Mouse (Mus musculus) forebrain, embryonic 16.5 days (tissue): ENCODE results near the gene Stx7. TPM values are rescaled to one million over a fixed set of nuclear protein-coding genes. Genes with fewer than 3 reads are reported as not detected.

ENCODE experiments used
- ATAC-seq: fragments of 200-750 bp; cut with Nextera tagmentation; 2 replicates; pipeline ENCODE4 v1.8.0; 2017; ENCODE audit warnings: mild to moderate bottlenecking, moderate library complexity
- H3K27ac ChIP-seq: fragments of 300-500 bp; sonication (generic); 2 replicates; pipeline ENCODE4 v1.5.1; 2014; ENCODE audit warnings: low read length, control low read depth
- H3K27me3 ChIP-seq: fragments of 300-500 bp; sonication (generic); replicated peaks from 2 replicates; pipeline ENCODE4 v1.6.1; 2014; ENCODE audit warnings: low read length; ENCODE audit not compliant: control insufficient read depth, insufficient read depth
- H3K36me3 ChIP-seq: fragments of 300-500 bp; sonication (generic); 2 replicates; pipeline ENCODE4 v1.6.1; 2014; ENCODE audit not compliant: control insufficient read depth, insufficient read depth
- H3K4me1 ChIP-seq: fragments of 300-500 bp; sonication (generic); replicated peaks from 2 replicates; pipeline ENCODE4 v1.6.1; 2014; ENCODE audit warnings: low read length; ENCODE audit not compliant: control insufficient read depth, insufficient read depth
- H3K4me2 ChIP-seq: fragments of 300-500 bp; sonication (generic); 2 replicates; pipeline ENCODE4 v1.6.1; 2014; ENCODE audit warnings: mild to moderate bottlenecking, low read length, control low read depth
- H3K4me3 ChIP-seq: fragments of 300-500 bp; sonication (generic); replicated peaks from 2 replicates; pipeline ENCODE4 v1.5.1; 2014; ENCODE audit warnings: mild to moderate bottlenecking, low read length, control low read depth
- H3K9ac ChIP-seq: fragments of 300-500 bp; sonication (generic); replicated peaks from 2 replicates; pipeline ENCODE4 v1.6.1; 2014; ENCODE audit warnings: low read depth, low read length, control low read depth
- H3K9me3 ChIP-seq: fragments of 300-500 bp; sonication (generic); 2 replicates; pipeline ENCODE4 v1.6.1; 2016; ENCODE audit warnings: low read length; ENCODE audit not compliant: control insufficient read depth
- WGBS: fragments of 180-500 bp; shearing (Covaris S2); extraction: QIAGEN DNeasy Blood & Tissue Kit; methylation state at CpG from one replicate; pipeline ENCODE4 v1.1.7; 2014; 5-methylcytosine and 5-hydroxymethylcytosine counted together
- polyA plus RNA-seq: library from polyadenylated mRNA; unstranded; fragments of >200 nt; fragmentation: Nextera tagmentation; extraction: Ambion mirVana; gene quantifications from 2 replicates; pipeline ENCODE4 v1.2.1, GENCODE M21; 2015

Gene Stx7
- polyA plus RNA-seq, 1 experiment from 2014 or later, result 301 TPM

- Histone ChIP-seq H3K27me3 (no peaks in the 10 kb centered on the region), H3K36me3 (no peaks in the 10 kb centered on the region), H3K27ac (no peak overlapping the region), H3K4me1 (peaks cover 11% of the 10 kb centered on the region), H3K4me3 (no peak overlapping the region), H3K9ac (no peak overlapping the region), H3K4me2 (no peak overlapping the region), H3K9me3 (no peaks in the 10 kb centered on the region)
- 36% methylated on average over 4 of the region's 4 CpGs for WGBS
- ATAC-seq, result no peak
Observed at GRCm38 (mm10) chr10:24232281-24232680, 83.2 kb downstream of the Stx7 start.

GRCm38 (mm10) chr10:24235426-24236283, 86.6 kb downstream of the Stx7 start:
- Histone ChIP-seq H3K27ac (no peak overlapping the region), H3K36me3 (no peaks in the 10 kb centered on the region), H3K9me3 (peaks cover 4% of the 10 kb centered on the region; the same call in 1 of the 2 replicates), H3K4me1 (peaks cover 7% of the 10 kb centered on the region), H3K9ac (no peak overlapping the region), H3K4me2 (peak overlapping the region; percentile 36), H3K27me3 (no peaks in the 10 kb centered on the region), H3K4me3 (no peak overlapping the region)
- ATAC-seq, result peak; percentile 91
- 18% methylated on average over 23 of the region's 23 CpGs for WGBS

Other genes with a start within 250 kb of the Stx7 start
- gene Taar1, start 228.9 kb upstream of the Stx7 start, polyA plus RNA-seq, result not detected in 2 replicates
- not detected in 2 replicates for gene Taar2, start 210.7 kb upstream of the Stx7 start, polyA plus RNA-seq
- gene Taar3, start 199.7 kb upstream of the Stx7 start, polyA plus RNA-seq, result not detected in 2 replicates
- not detected in 2 replicates for gene Taar4, start 188.8 kb upstream of the Stx7 start, polyA plus RNA-seq
- not detected in 2 replicates for gene Taar5, start 178.6 kb upstream of the Stx7 start, polyA plus RNA-seq
- not detected in 2 replicates for gene Taar6, start 163.7 kb upstream of the Stx7 start, polyA plus RNA-seq
- not detected in 2 replicates for gene Taar7a, start 155.8 kb upstream of the Stx7 start, polyA plus RNA-seq
- gene Taar7b, start 149.4 kb upstream of the Stx7 start, polyA plus RNA-seq, result not detected in 2 replicates
- gene Taar7d, start 122.1 kb upstream of the Stx7 start, polyA plus RNA-seq, result not detected in 2 replicates
- not detected in 2 replicates for gene Taar7e, start 111.7 kb upstream of the Stx7 start, polyA plus RNA-seq
- gene Taar7f, start 99.8 kb upstream of the Stx7 start, polyA plus RNA-seq, result not detected in 2 replicates
- gene Taar8a, start 72.8 kb upstream of the Stx7 start, polyA plus RNA-seq, result not detected in 2 replicates
- gene Taar8b, start 57.0 kb upstream of the Stx7 start, polyA plus RNA-seq, result not detected in 2 replicates
- gene Taar8c, start 47.4 kb upstream of the Stx7 start, polyA plus RNA-seq, result not detected in 2 replicates
- gene Taar9, start 39.8 kb upstream of the Stx7 start, polyA plus RNA-seq, result not detected in 2 replicates
- 2.0 and 2.4 TPM in 2 replicates for gene Moxd1, start 74.2 kb downstream of the Stx7 start, polyA plus RNA-seq